23 mouse cellular contexts compared by ENCODE assay signal in the genomic region with DNA sequence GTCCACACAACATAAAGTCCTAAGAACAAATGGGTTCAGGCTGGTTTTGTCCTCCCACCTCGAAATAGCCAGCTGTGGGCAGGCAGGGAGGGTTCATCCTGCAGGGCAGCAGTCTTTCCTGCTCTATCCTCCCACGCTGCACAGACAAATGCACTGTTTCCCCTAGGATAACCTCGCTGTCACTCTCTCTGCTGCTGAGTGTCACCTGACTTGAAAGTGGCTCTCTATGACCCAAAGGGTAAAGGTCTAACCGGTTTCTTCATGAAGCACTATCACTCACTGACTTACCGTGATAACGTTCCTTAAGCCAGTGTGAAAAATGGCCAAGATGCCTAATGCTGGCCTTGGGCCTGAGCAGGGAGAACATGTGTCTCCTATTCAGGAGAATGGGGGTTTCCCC.
DNase-seq lines count a peak whose midpoint lies in the region; ATAC-seq and TF ChIP-seq lines count a peak whose summit lies in the region.
"Had no signal": no experiment of that assay in that cellular context is flagged by ENCODE, and none has a peak within 500 bp of the region (broad histone marks: within the 10 kb centered on the region; RNA-seq: fewer than 3 reads in every experiment).

No protein-coding gene starts in this region.

- no peak overlapping the region for H3K27ac ChIP-seq in heart, embryonic 12.5 days (ENCODE audit: poor library complexity, severe bottlenecking)
- H3K27ac ChIP-seq in liver, embryonic 16.5 days (ENCODE audit: low read length): no peak overlapping the region
- no peak overlapping the region for H3K27ac ChIP-seq in liver, embryonic 12.5 days
- H3K27ac ChIP-seq in intestine, postnatal 0 days (ENCODE audit: low read depth, low read length): no peak overlapping the region
- no peak overlapping the region for H3K27ac ChIP-seq in forebrain, embryonic 11.5 days (ENCODE audit: low read depth, low read length)
- no peak overlapping the region for H3K27ac ChIP-seq in forebrain, embryonic 14.5 days (ENCODE audit: low read depth, low read length)
- H3K27ac ChIP-seq: embryonic facial prominence, embryonic 13.5 days; forebrain, embryonic 13.5 days; heart, adult 2 months; hindbrain, embryonic 10.5 days; hindbrain, embryonic 14.5 days had no signal

- no peak overlapping the region for H3K9ac ChIP-seq in heart, embryonic 12.5 days
- no peak overlapping the region for H3K9ac ChIP-seq in liver, embryonic 16.5 days (ENCODE audit: low read depth, low read length)
- no peak overlapping the region for H3K9ac ChIP-seq in liver, embryonic 12.5 days
- H3K9ac ChIP-seq in intestine, postnatal 0 days (ENCODE audit: low read depth, low read length): no peak overlapping the region
- H3K9ac ChIP-seq in forebrain, embryonic 11.5 days (ENCODE audit: low read length): no peak overlapping the region
- no peak overlapping the region for H3K9ac ChIP-seq in forebrain, embryonic 14.5 days (ENCODE audit: low read length)
- H3K9ac ChIP-seq: embryonic facial prominence, embryonic 13.5 days; forebrain, embryonic 13.5 days; hindbrain, embryonic 14.5 days had no signal

- no peak overlapping the region for H3K4me2 ChIP-seq in heart, embryonic 12.5 days
- no peak overlapping the region for H3K4me2 ChIP-seq in liver, embryonic 16.5 days (ENCODE audit: low read depth, low read length)
- H3K4me2 ChIP-seq in liver, embryonic 12.5 days: no peak overlapping the region
- H3K4me2 ChIP-seq in intestine, postnatal 0 days (replicated peaks; ENCODE audit: low read depth): no peak overlapping the region
- H3K4me2 ChIP-seq in forebrain, embryonic 11.5 days (ENCODE audit: low read depth, low read length, severe bottlenecking): no peak overlapping the region
- no peak overlapping the region for H3K4me2 ChIP-seq in forebrain, embryonic 14.5 days (ENCODE audit: low read length)
- H3K4me2 ChIP-seq: embryonic facial prominence, embryonic 13.5 days; forebrain, embryonic 13.5 days; heart, embryonic 11.5 days; hindbrain, embryonic 14.5 days had no signal

- WGBS in heart, embryonic 12.5 days: 35% methylated on average over 6 of the region's 6 CpGs
- WGBS in liver, embryonic 16.5 days (ENCODE audit: insufficient replicate concordance): 42% methylated on average over 6 of the region's 6 CpGs
- WGBS in liver, embryonic 12.5 days (ENCODE audit: insufficient replicate concordance): 50% methylated on average over 6 of the region's 6 CpGs
- WGBS in intestine, postnatal 0 days: 39% methylated on average over 6 of the region's 6 CpGs
- WGBS in forebrain, embryonic 11.5 days: 77% methylated on average over 6 of the region's 6 CpGs
- 87% methylated on average over 6 of the region's 6 CpGs for WGBS in forebrain, embryonic 14.5 days

- TF ChIP-seq CTCF in intestine, postnatal 0 days (IDR thresholded peaks at IDR 0.05; ENCODE audit: low read depth): no peak

- H3K9me3 ChIP-seq in heart, embryonic 12.5 days (replicated peaks): no peaks in the 10 kb centered on the region
- no peaks in the 10 kb centered on the region for H3K9me3 ChIP-seq in liver, embryonic 16.5 days (replicated peaks; ENCODE audit: control insufficient read depth, low read length)
- H3K9me3 ChIP-seq in liver, embryonic 12.5 days (replicated peaks): no peaks in the 10 kb centered on the region
- no peaks in the 10 kb centered on the region for H3K9me3 ChIP-seq in intestine, postnatal 0 days (ENCODE audit: control insufficient read depth)
- no peaks in the 10 kb centered on the region for H3K9me3 ChIP-seq in forebrain, embryonic 11.5 days (ENCODE audit: control insufficient read depth, low read length)
- H3K9me3 ChIP-seq in forebrain, embryonic 14.5 days (replicated peaks; ENCODE audit: control insufficient read depth, low read length): no peaks in the 10 kb centered on the region
- H3K9me3 ChIP-seq: embryonic facial prominence, embryonic 13.5 days; forebrain, embryonic 13.5 days; G1E; hindbrain, embryonic 10.5 days had no signal

- no peaks in the 10 kb centered on the region for H3K36me3 ChIP-seq in heart, embryonic 12.5 days
- no peaks in the 10 kb centered on the region for H3K36me3 ChIP-seq in liver, embryonic 16.5 days (ENCODE audit: control insufficient read depth, insufficient read depth)
- H3K36me3 ChIP-seq in liver, embryonic 12.5 days: no peaks in the 10 kb centered on the region
- no peaks in the 10 kb centered on the region for H3K36me3 ChIP-seq in intestine, postnatal 0 days (ENCODE audit: control insufficient read depth, insufficient read depth)
- no peaks in the 10 kb centered on the region for H3K36me3 ChIP-seq in forebrain, embryonic 11.5 days (ENCODE audit: control insufficient read depth, insufficient read depth, low read length)
- no peaks in the 10 kb centered on the region for H3K36me3 ChIP-seq in forebrain, embryonic 14.5 days (ENCODE audit: control insufficient read depth, insufficient read depth, low read length)
- H3K36me3 ChIP-seq: embryonic facial prominence, embryonic 13.5 days; G1E; hindbrain, embryonic 10.5 days had no signal

- peaks cover 21% of the 10 kb centered on the region for H3K4me1 ChIP-seq in heart, embryonic 12.5 days (replicated peaks)
- no peaks in the 10 kb centered on the region; the same call in 1 of the 2 replicates for H3K4me1 ChIP-seq in liver, embryonic 16.5 days (ENCODE audit: control insufficient read depth, low read depth, low read length)
- H3K4me1 ChIP-seq in liver, embryonic 12.5 days: peaks cover 9% of the 10 kb centered on the region; the same call in 1 of the 2 replicates
- H3K4me1 ChIP-seq in intestine, postnatal 0 days (replicated peaks; ENCODE audit: control insufficient read depth, insufficient read depth, low read length): no peaks in the 10 kb centered on the region
- no peaks in the 10 kb centered on the region; the same call in 1 of the 2 replicates for H3K4me1 ChIP-seq in forebrain, embryonic 11.5 days (replicated peaks; ENCODE audit: control insufficient read depth, insufficient read depth, low read length)
- H3K4me1 ChIP-seq in forebrain, embryonic 14.5 days (ENCODE audit: control insufficient read depth, insufficient read depth, low read length): no peaks in the 10 kb centered on the region
- H3K4me1 ChIP-seq: forebrain, embryonic 13.5 days; hindbrain, embryonic 10.5 days had no signal

- 0 out of 2 replicates have a peak, but pooled peaks cover 5% of the 10 kb centered on the region for H3K27me3 ChIP-seq in heart, embryonic 12.5 days (replicated peaks)
- no peaks in the 10 kb centered on the region for H3K27me3 ChIP-seq in liver, embryonic 16.5 days (ENCODE audit: control insufficient read depth, insufficient read depth, low read depth, low read length)
- H3K27me3 ChIP-seq in liver, embryonic 12.5 days (replicated peaks): no peaks in the 10 kb centered on the region
- no peaks in the 10 kb centered on the region for H3K27me3 ChIP-seq in intestine, postnatal 0 days (replicated peaks; ENCODE audit: control insufficient read depth, insufficient read depth, low read length)
- no peaks in the 10 kb centered on the region for H3K27me3 ChIP-seq in forebrain, embryonic 11.5 days (ENCODE audit: control insufficient read depth, insufficient read depth, low read length)
- H3K27me3 ChIP-seq in forebrain, embryonic 14.5 days (replicated peaks; ENCODE audit: control insufficient read depth, insufficient read depth, low read length): no peaks in the 10 kb centered on the region
- H3K27me3 ChIP-seq: embryonic facial prominence, embryonic 13.5 days; forebrain, embryonic 13.5 days; Patski had no signal

- peak; percentile 47 for ATAC-seq in heart, embryonic 12.5 days (ENCODE audit: insufficient number of reproducible peaks, low FRiP score)
- ATAC-seq in liver, embryonic 16.5 days (ENCODE audit: low read depth): peak; percentile 67
- ATAC-seq in liver, embryonic 12.5 days: no peak
- ATAC-seq in intestine, postnatal 0 days: peak; percentile 45; the same call in 1 of the 2 replicates
- ATAC-seq in forebrain, embryonic 11.5 days (replicated peaks; ENCODE audit: low FRiP score): no peak
- no peak for ATAC-seq in forebrain, embryonic 14.5 days
- ATAC-seq: activated CD4-positive, CD25-positive, alpha-beta regulatory T cell, adult 4 months; CD4-positive, CD25-positive, alpha-beta regulatory T cell, adult 4 months; forebrain, embryonic 13.5 days; Patski had no signal

- no peak overlapping the region for H3K4me3 ChIP-seq in heart, embryonic 12.5 days
- no peak overlapping the region for H3K4me3 ChIP-seq in liver, embryonic 16.5 days (ENCODE audit: low read depth, low read length)
- H3K4me3 ChIP-seq in liver, embryonic 12.5 days: no peak overlapping the region
- H3K4me3 ChIP-seq in intestine, postnatal 0 days (ENCODE audit: low read depth, low read length): no peak overlapping the region
- no peak overlapping the region for H3K4me3 ChIP-seq in forebrain, embryonic 11.5 days (ENCODE audit: low read depth, low read length)
- H3K4me3 ChIP-seq in forebrain, embryonic 14.5 days (ENCODE audit: low read depth, low read length): no peak overlapping the region
- H3K4me3 ChIP-seq: embryonic facial prominence, embryonic 13.5 days; forebrain, embryonic 13.5 days; heart, adult 2 months; hindbrain, embryonic 10.5 days had no signal

- DNase-seq in heart, adult 11 months: no peak
- DNase-seq in forebrain, embryonic 11.5 days (ENCODE audit: low spot score): no peak
- no peak for DNase-seq in forebrain, embryonic 14.5 days (ENCODE audit: low spot score)
- DNase-seq: adrenal gland, postnatal 14 days; B cell, adult 2 months; cerebellum, adult 11-12 months; cerebellum, adult 9-10 months; cerebellum, postnatal 25 days; gastrocnemius, postnatal 10 days; heart, adult 2 months had no signal

Comparison
In these comparisons a context has a peak if more than half of its experiments do, and no peak if none do; other contexts are left out.
1. ATAC-seq: peak in heart, embryonic 12.5 days (single experiment), liver, embryonic 16.5 days (single experiment) and intestine, postnatal 0 days (single experiment); none in liver, embryonic 12.5 days (single experiment), forebrain, embryonic 11.5 days (single experiment) and forebrain, embryonic 14.5 days (single experiment).